Mouse (Mus musculus) brain, embryonic 14.5 days (tissue): ENCODE results near the gene Trmt6. TPM values are rescaled to one million over a fixed set of nuclear protein-coding genes. Genes with fewer than 3 reads are reported as not detected.

Experiments used
- DNase-seq: peaks from one replicate; pipeline ENCODE4 v3.0.0-alpha.2; 2011; ENCODE audit warnings: low read depth
- CTCF ChIP-seq: fragments of 200-500 bp; IDR thresholded peaks from 2 replicates; pipeline ENCODE4 v1.5.1; 2012; ENCODE audit warnings: inconsistent platforms, mild to moderate bottlenecking, moderate library complexity, borderline replicate concordance; ENCODE audit not compliant: insufficient read depth, insufficient read length; ENCODE audit errors: extremely low read depth
- POLR2A ChIP-seq: fragments of 200-500 bp; IDR thresholded peaks from 2 replicates; pipeline ENCODE4 v1.6.1; 2012; ENCODE audit warnings: mild to moderate bottlenecking, inconsistent platforms, borderline replicate concordance; ENCODE audit not compliant: poor library complexity, insufficient read depth, insufficient read length, severe bottlenecking; ENCODE audit errors: extremely low read depth
- polyA plus RNA-seq: library from polyadenylated mRNA; depleted of rRNA; stranded (reverse); fragments of >200 nt; gene quantifications from 2 replicates; pipeline ENCODE4 v1.2.3, GENCODE M21; 2012; rRNA removed

Trmt6 gene
- polyA plus RNA-seq, result 25.7 and 25.8 TPM in 2 replicates

GRCm38 (mm10) chr2:132815608-132816314, at the start of gene Trmt6, which contains the start of gene Mcm8:
TSS of gene Trmt6 (minus strand) at chr2:132816055.
TSS of gene Mcm8 (plus strand) at chr2:132816141.
- DNase-seq, result peak; percentile 99
- TF ChIP-seq POLR2A (0 out of 2 replicates have a peak, but pooled peaks have one; percentile 34), CTCF (peak; percentile 27; the same call in 1 of the 2 replicates)

- DNase-seq, result no peak
Observed at GRCm38 (mm10) chr2:132863325-132863724, 47.5 kb upstream of the Trmt6 start.

GRCm38 (mm10) chr2:132861456-132861855, 45.6 kb upstream of the Trmt6 start:
- TF ChIP-seq POLR2A (no peak), CTCF (no peak)
- peak; percentile 7 for DNase-seq

More at GRCm38 (mm10) chr2:132863325-132863724, 47.5 kb upstream of the Trmt6 start:
- TF ChIP-seq CTCF, result no peak
- TF ChIP-seq POLR2A, result no peak

DNA sequence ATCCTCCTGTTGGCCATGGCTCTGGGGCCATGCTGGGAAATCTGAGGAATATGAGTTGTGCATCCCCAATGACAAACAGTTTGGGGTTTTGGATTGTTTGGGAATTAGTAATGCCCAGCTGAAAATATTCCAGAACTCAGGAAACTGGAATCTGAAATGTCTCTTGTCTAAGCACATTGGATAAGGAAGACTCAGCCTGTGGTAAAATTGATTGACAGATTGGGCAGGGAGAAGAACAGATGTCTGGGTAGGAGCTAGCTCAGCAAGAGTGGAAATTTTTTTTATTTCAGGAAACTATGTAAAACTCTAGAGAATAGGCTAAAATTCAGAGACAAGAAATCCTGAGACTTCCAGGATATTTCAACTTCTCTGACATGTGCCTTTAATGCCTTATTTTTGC, 44.6 kb upstream of the Trmt6 start:
- peak; percentile 7 for DNase-seq
- TF ChIP-seq CTCF (no peak), POLR2A (no peak)

DNA sequence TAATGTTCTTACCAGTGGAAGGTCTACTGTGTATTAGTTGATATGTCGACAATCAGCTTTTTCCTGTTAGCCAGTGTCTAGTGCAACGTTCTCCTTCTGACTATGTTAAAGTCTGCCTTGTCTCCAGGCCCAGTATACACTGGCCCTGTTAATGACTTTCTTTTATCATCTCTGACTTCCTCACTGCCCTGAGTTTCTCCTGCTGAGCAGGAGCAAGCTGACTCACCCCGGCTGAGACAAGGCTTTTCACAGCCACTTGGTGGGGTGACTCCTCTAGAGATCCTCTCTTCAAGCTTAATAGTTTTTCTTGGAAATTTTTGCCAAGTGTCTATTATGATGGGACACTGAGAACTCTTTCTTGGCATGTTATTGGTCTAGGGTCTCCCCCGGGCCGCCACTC, 40.5 kb upstream of the Trmt6 start:
- no peak for DNase-seq
- TF ChIP-seq CTCF (no peak), POLR2A (no peak)

GRCm38 (mm10) chr2:132853051-132853450, 37.2 kb upstream of the Trmt6 start:
- no peak for DNase-seq
- no peak for TF ChIP-seq POLR2A
- no peak for TF ChIP-seq CTCF

DNA sequence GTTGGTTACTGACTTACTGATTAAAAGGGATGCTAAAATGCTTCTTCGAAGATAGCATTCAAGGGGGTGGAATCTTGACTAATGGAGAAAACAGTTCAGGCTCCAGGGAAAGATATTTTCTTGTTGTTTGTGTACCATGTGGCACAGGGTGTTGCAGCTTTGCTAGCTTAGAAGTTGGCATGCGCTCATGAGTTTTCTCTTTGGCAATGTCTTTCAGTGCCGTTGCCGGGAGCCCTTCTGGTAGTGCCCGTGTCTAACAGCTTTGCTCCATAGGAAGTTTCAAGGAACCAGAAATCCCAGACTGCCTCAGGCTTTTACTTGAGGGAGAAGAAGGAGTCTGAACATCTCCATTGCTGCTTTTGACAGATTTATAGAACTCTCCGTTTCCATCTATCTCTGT, 33.3 kb upstream of the Trmt6 start:
- TF ChIP-seq CTCF, result no peak
- no peak for TF ChIP-seq POLR2A
- peak; percentile 44 for DNase-seq

GRCm38 (mm10) chr2:132848361-132848760, 32.5 kb upstream of the Trmt6 start:
- no peak for DNase-seq
- no peak for TF ChIP-seq POLR2A
- no peak for TF ChIP-seq CTCF

- no peak for DNase-seq
- TF ChIP-seq CTCF (no peak), POLR2A (no peak)
Observed at GRCm38 (mm10) chr2:132847581-132847980, 31.7 kb upstream of the Trmt6 start.

- peak; percentile 98 for DNase-seq
- TF ChIP-seq POLR2A, result peak; percentile 48; the same call in 1 of the 2 replicates
- peak; percentile 99 for TF ChIP-seq CTCF
Observed at GRCm38 (mm10) chr2:132846407-132847358, 30.8 kb upstream of the Trmt6 start, which contains the start of gene Crls1. TSS of gene Crls1 (plus strand) at chr2:132846666.

DNA sequence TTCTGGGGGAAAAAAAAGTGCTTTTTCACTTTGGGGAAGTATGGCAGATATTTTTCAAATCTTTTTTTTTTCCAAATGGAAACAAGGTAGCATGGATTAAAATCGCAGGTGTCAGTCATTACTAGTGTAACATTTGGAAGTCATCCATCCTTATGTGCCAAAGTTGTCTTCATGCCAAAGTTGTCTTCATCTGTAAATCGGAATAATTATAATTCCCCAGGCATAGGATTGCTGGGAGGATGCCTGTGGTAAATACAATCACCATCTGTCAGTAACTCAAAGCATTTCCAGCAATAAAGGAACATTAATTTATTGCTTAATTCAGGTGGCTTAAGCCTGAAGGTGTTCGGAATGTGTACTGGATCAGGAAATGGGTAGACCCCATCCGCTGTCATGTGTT, 25.2 kb upstream of the Trmt6 start:
- TF ChIP-seq CTCF (no peak), POLR2A (no peak)
- peak; percentile 49 for DNase-seq

- DNase-seq, result no peak
- TF ChIP-seq POLR2A (no peak), CTCF (no peak)
Observed at GRCm38 (mm10) chr2:132802976-132803375, 12.9 kb downstream of the Trmt6 start.
